Mouse (Mus musculus): Measurements from ENCODE around the gene Arl8b. TPM values are rescaled to one million over a fixed set of nuclear protein-coding genes. Genes with fewer than 3 reads are reported as not detected.

The Arl8b gene
- polyA plus RNA-seq, 1 experiment from 2014 or later: 59.5 TPM

- ATAC-seq: peak; percentile 60
- no peak for TF ChIP-seq CTCF (IDR thresholded peaks at IDR 0.05; ENCODE audit: low read depth)
- Histone ChIP-seq H3K4me2 (replicated peaks; ENCODE audit: low read depth) (peak overlapping the region; percentile 35), H3K9ac (ENCODE audit: low read depth, low read length) (no peak overlapping the region), H3K4me1 (replicated peaks; ENCODE audit: control insufficient read depth, insufficient read depth, low read length) (peaks cover 34% of the 10 kb centered on the region), H3K36me3 (ENCODE audit: control insufficient read depth, insufficient read depth) (peaks cover 7% of the 10 kb centered on the region; the same call in 1 of the 2 replicates), H3K27ac (ENCODE audit: low read depth, low read length) (peak overlapping the region; percentile 50; the same call in 1 of the 2 replicates), H3K27me3 (replicated peaks; ENCODE audit: control insufficient read depth, insufficient read depth, low read length) (no peaks in the 10 kb centered on the region), H3K4me3 (ENCODE audit: low read depth, low read length) (no peak overlapping the region), H3K9me3 (ENCODE audit: control insufficient read depth) (no peaks in the 10 kb centered on the region)
- 57% methylated on average over 16 of the region's 16 CpGs for WGBS
Observed at GRCm38 (mm10) chr6:108835765-108836691, 53.1 kb downstream of the Arl8b start.

GRCm38 (mm10) chr6:108837081-108837480, 54.2 kb downstream of the Arl8b start:
- no peak for ATAC-seq
- Histone ChIP-seq H3K27ac (ENCODE audit: low read depth, low read length) (no peak overlapping the region), H3K4me3 (ENCODE audit: low read depth, low read length) (no peak overlapping the region), H3K9ac (ENCODE audit: low read depth, low read length) (no peak overlapping the region), H3K36me3 (ENCODE audit: control insufficient read depth, insufficient read depth) (peaks cover 12% of the 10 kb centered on the region; the same call in 1 of the 2 replicates), H3K27me3 (replicated peaks; ENCODE audit: control insufficient read depth, insufficient read depth, low read length) (no peaks in the 10 kb centered on the region), H3K9me3 (ENCODE audit: control insufficient read depth) (no peaks in the 10 kb centered on the region), H3K4me2 (replicated peaks; ENCODE audit: low read depth) (no peak overlapping the region), H3K4me1 (replicated peaks; ENCODE audit: control insufficient read depth, insufficient read depth, low read length) (peaks cover 31% of the 10 kb centered on the region)
- 88% methylated on average over 4 of the region's 4 CpGs for WGBS
- TF ChIP-seq CTCF (IDR thresholded peaks at IDR 0.05; ENCODE audit: low read depth): no peak

GRCm38 (mm10) chr6:108837958-108838357, 55.1 kb downstream of the Arl8b start:
- Histone ChIP-seq H3K4me3 (ENCODE audit: low read depth, low read length) (no peak overlapping the region), H3K9ac (ENCODE audit: low read depth, low read length) (no peak overlapping the region), H3K4me2 (replicated peaks; ENCODE audit: low read depth) (no peak overlapping the region), H3K27ac (ENCODE audit: low read depth, low read length) (no peak overlapping the region; the same call in 1 of the 2 replicates), H3K36me3 (ENCODE audit: control insufficient read depth, insufficient read depth) (peaks cover 18% of the 10 kb centered on the region), H3K9me3 (ENCODE audit: control insufficient read depth) (no peaks in the 10 kb centered on the region), H3K4me1 (replicated peaks; ENCODE audit: control insufficient read depth, insufficient read depth, low read length) (peaks cover 24% of the 10 kb centered on the region), H3K27me3 (replicated peaks; ENCODE audit: control insufficient read depth, insufficient read depth, low read length) (no peaks in the 10 kb centered on the region)
- ATAC-seq: peak; percentile 69
- WGBS: 48% methylated on average over 4 of the region's 4 CpGs
- no peak for TF ChIP-seq CTCF (IDR thresholded peaks at IDR 0.05; ENCODE audit: low read depth)

DNA sequence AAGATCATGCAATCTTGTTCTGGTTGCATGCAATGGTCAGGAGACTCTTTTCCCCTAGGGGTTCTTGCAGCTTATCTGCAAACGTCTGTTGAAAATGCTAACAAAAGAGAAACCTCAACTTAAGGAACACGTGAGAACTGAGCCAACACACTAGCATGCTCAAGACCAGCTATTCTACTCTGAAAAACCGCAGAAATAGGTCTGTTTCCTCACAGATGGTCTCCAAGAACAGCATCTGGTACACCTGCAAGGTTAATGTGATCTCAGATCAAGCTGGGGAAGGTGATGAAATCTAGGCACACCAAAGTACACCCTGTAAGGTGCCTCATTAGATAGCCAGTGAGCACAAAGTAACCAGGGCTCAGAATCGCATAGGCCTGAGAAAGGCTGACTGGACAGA, 56.5 kb downstream of the Arl8b start:
- no peak overlapping the region for H3K4me3 ChIP-seq (ENCODE audit: low read depth, low read length)

GRCm38 (mm10) chr6:108840861-108841640, 58.2 kb downstream of the Arl8b start:
- Histone ChIP-seq H3K9ac (ENCODE audit: low read depth, low read length) (no peak overlapping the region), H3K9me3 (ENCODE audit: control insufficient read depth) (no peaks in the 10 kb centered on the region), H3K36me3 (ENCODE audit: control insufficient read depth, insufficient read depth) (peaks cover 35% of the 10 kb centered on the region), H3K4me2 (replicated peaks; ENCODE audit: low read depth) (no peak overlapping the region), H3K27ac (ENCODE audit: low read depth, low read length) (no peak overlapping the region), H3K4me1 (replicated peaks; ENCODE audit: control insufficient read depth, insufficient read depth, low read length) (peaks cover 8% of the 10 kb centered on the region; the same call in 1 of the 2 replicates), H3K4me3 (ENCODE audit: low read depth, low read length) (no peak overlapping the region), H3K27me3 (replicated peaks; ENCODE audit: control insufficient read depth, insufficient read depth, low read length) (no peaks in the 10 kb centered on the region)
- WGBS: 89% methylated on average over 8 of the region's 8 CpGs
- TF ChIP-seq CTCF (IDR thresholded peaks at IDR 0.05; ENCODE audit: low read depth): no peak
- ATAC-seq: no peak

More for the DNA sequence above, 56.5 kb downstream of the Arl8b start:
- Histone ChIP-seq H3K27ac (ENCODE audit: low read depth, low read length) (no peak overlapping the region), H3K4me2 (replicated peaks; ENCODE audit: low read depth) (no peak overlapping the region), H3K27me3 (replicated peaks; ENCODE audit: control insufficient read depth, insufficient read depth, low read length) (no peaks in the 10 kb centered on the region), H3K9ac (ENCODE audit: low read depth, low read length) (no peak overlapping the region), H3K4me1 (replicated peaks; ENCODE audit: control insufficient read depth, insufficient read depth, low read length) (peaks cover 14% of the 10 kb centered on the region), H3K36me3 (ENCODE audit: control insufficient read depth, insufficient read depth) (peaks cover 26% of the 10 kb centered on the region), H3K9me3 (ENCODE audit: control insufficient read depth) (no peaks in the 10 kb centered on the region)
- TF ChIP-seq CTCF (IDR thresholded peaks at IDR 0.05; ENCODE audit: low read depth): no peak
- ATAC-seq: no peak
- 70% methylated on average over 4 of the region's 4 CpGs for WGBS

GRCm38 (mm10) chr6:108843664-108844063, 60.8 kb downstream of the Arl8b start:
- 75% methylated on average over 1 of the region's 1 CpGs for WGBS
- peaks cover 44% of the 10 kb centered on the region for H3K36me3 ChIP-seq (ENCODE audit: control insufficient read depth, insufficient read depth)

More at GRCm38 (mm10) chr6:108843664-108844063, 60.8 kb downstream of the Arl8b start:
- H3K27me3 ChIP-seq (replicated peaks; ENCODE audit: control insufficient read depth, insufficient read depth, low read length): no peaks in the 10 kb centered on the region
- no peak overlapping the region for H3K27ac ChIP-seq (ENCODE audit: low read depth, low read length)
- no peak overlapping the region for H3K4me2 ChIP-seq (replicated peaks; ENCODE audit: low read depth)
- H3K4me3 ChIP-seq (ENCODE audit: low read depth, low read length): no peak overlapping the region
- TF ChIP-seq CTCF (IDR thresholded peaks at IDR 0.05; ENCODE audit: low read depth): no peak
- no peaks in the 10 kb centered on the region for H3K9me3 ChIP-seq (ENCODE audit: control insufficient read depth)
- no peak for ATAC-seq
- no peak overlapping the region for H3K9ac ChIP-seq (ENCODE audit: low read depth, low read length)
- no peaks in the 10 kb centered on the region for H3K4me1 ChIP-seq (replicated peaks; ENCODE audit: control insufficient read depth, insufficient read depth, low read length)
